Mouse (Mus musculus) forebrain, embryonic 16.5 days (tissue): Measurements from ENCODE around the gene Ralb. TPM values are rescaled to one million over a fixed set of nuclear protein-coding genes. Genes with fewer than 3 reads are reported as not detected.
A peak's percentile ranks its signal among the peaks of the same experiment; 100 is the strongest.

ENCODE experiments used
- ATAC-seq: fragments of 200-750 bp; cut with Nextera tagmentation; 2 replicates; pipeline ENCODE4 v1.8.0; 2017; ENCODE audit warnings: mild to moderate bottlenecking, moderate library complexity
- H3K27ac ChIP-seq: fragments of 300-500 bp; sonication (generic); 2 replicates; pipeline ENCODE4 v1.5.1; 2014; ENCODE audit warnings: low read length, control low read depth
- H3K27me3 ChIP-seq: fragments of 300-500 bp; sonication (generic); replicated peaks from 2 replicates; pipeline ENCODE4 v1.6.1; 2014; ENCODE audit warnings: low read length; ENCODE audit not compliant: control insufficient read depth, insufficient read depth
- H3K36me3 ChIP-seq: fragments of 300-500 bp; sonication (generic); 2 replicates; pipeline ENCODE4 v1.6.1; 2014; ENCODE audit not compliant: control insufficient read depth, insufficient read depth
- H3K4me1 ChIP-seq: fragments of 300-500 bp; sonication (generic); replicated peaks from 2 replicates; pipeline ENCODE4 v1.6.1; 2014; ENCODE audit warnings: low read length; ENCODE audit not compliant: control insufficient read depth, insufficient read depth
- H3K4me2 ChIP-seq: fragments of 300-500 bp; sonication (generic); 2 replicates; pipeline ENCODE4 v1.6.1; 2014; ENCODE audit warnings: mild to moderate bottlenecking, low read length, control low read depth
- H3K4me3 ChIP-seq: fragments of 300-500 bp; sonication (generic); replicated peaks from 2 replicates; pipeline ENCODE4 v1.5.1; 2014; ENCODE audit warnings: mild to moderate bottlenecking, low read length, control low read depth
- H3K9ac ChIP-seq: fragments of 300-500 bp; sonication (generic); replicated peaks from 2 replicates; pipeline ENCODE4 v1.6.1; 2014; ENCODE audit warnings: low read depth, low read length, control low read depth
- H3K9me3 ChIP-seq: fragments of 300-500 bp; sonication (generic); 2 replicates; pipeline ENCODE4 v1.6.1; 2016; ENCODE audit warnings: low read length; ENCODE audit not compliant: control insufficient read depth
- WGBS: fragments of 180-500 bp; shearing (Covaris S2); extraction: QIAGEN DNeasy Blood & Tissue Kit; methylation state at CpG from one replicate; pipeline ENCODE4 v1.1.7; 2014; 5-methylcytosine and 5-hydroxymethylcytosine counted together
- polyA plus RNA-seq: library from polyadenylated mRNA; unstranded; fragments of >200 nt; fragmentation: Nextera tagmentation; extraction: Ambion mirVana; gene quantifications from 2 replicates; pipeline ENCODE4 v1.2.1, GENCODE M21; 2015

Ralb gene
- polyA plus RNA-seq, 1 experiment from 2014 or later, result 47.6 TPM

- no peak overlapping the region for H3K27ac ChIP-seq
- no peaks in the 10 kb centered on the region for H3K9me3 ChIP-seq
- H3K4me1 ChIP-seq, result no peaks in the 10 kb centered on the region
- ATAC-seq, result no peak
- H3K4me2 ChIP-seq, result no peak overlapping the region
- H3K36me3 ChIP-seq, result no peaks in the 10 kb centered on the region
- H3K27me3 ChIP-seq, result no peaks in the 10 kb centered on the region
- H3K9ac ChIP-seq, result no peak overlapping the region
- 90% methylated on average over 6 of the region's 6 CpGs for WGBS
- H3K4me3 ChIP-seq, result no peak overlapping the region
Observed at GRCm38 (mm10) chr1:119543316-119543715, 38.7 kb upstream of the Ralb start.

- 85% methylated on average over 3 of the region's 3 CpGs for whole genome bisulfite sequencing
- ATAC-seq, result no peak
Observed at GRCm38 (mm10) chr1:119541570-119541969, 37.0 kb upstream of the Ralb start.

DNA sequence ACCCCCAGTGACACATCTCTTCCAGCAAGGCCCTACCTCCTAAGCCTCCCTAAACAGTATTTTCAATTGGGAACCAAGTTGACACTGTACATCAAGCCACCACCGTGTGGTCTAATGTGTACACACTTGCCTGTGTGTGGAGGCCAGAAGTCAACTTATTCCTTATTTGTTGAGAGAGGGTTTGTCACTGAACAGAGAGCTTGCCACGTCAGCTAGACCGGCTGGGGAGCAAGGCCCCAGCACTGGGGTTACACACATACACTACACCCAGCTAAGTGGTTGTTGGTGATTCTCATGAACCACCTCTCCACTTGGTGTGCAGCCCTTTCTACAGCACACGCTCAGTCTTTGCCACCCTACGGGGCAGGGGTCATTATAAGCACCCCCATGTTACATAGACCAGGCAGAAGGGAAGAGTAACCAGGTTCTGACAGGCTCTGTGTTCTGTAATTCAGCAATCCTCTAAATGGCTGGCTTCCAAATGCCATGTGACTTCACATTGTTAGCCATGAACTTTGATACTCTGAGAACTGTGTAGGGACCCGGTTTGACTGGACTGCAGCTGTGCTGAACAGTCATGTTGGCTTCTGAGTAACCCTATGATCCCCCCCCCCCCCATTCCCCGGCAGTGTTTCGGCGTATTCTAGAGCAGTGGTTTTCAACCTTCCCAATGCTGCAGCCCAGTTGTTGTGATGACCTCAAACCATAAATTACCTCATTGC lies 36.4 kb upstream of the Ralb start:
- Histone ChIP-seq H3K9ac (no peak overlapping the region), H3K27ac (no peak overlapping the region), H3K4me2 (no peak overlapping the region), H3K4me1 (no peaks in the 10 kb centered on the region), H3K27me3 (no peaks in the 10 kb centered on the region), H3K9me3 (no peaks in the 10 kb centered on the region), H3K4me3 (no peak overlapping the region), H3K36me3 (no peaks in the 10 kb centered on the region)
- no peak for ATAC-seq
- WGBS, result 88% methylated on average over 9 of the region's 9 CpGs

More at GRCm38 (mm10) chr1:119541570-119541969, 37.0 kb upstream of the Ralb start:
- H3K27me3 ChIP-seq, result no peaks in the 10 kb centered on the region
- no peak overlapping the region for H3K4me3 ChIP-seq
- no peaks in the 10 kb centered on the region for H3K9me3 ChIP-seq
- no peak overlapping the region for H3K4me2 ChIP-seq
- H3K36me3 ChIP-seq, result no peaks in the 10 kb centered on the region
- no peaks in the 10 kb centered on the region for H3K4me1 ChIP-seq
- H3K27ac ChIP-seq, result no peak overlapping the region
- no peak overlapping the region for H3K9ac ChIP-seq

GRCm38 (mm10) chr1:119539252-119539651 lies 34.7 kb upstream of the Ralb start:
- Histone ChIP-seq H3K4me3 (no peak overlapping the region), H3K36me3 (no peaks in the 10 kb centered on the region), H3K4me2 (no peak overlapping the region), H3K9ac (no peak overlapping the region), H3K27me3 (no peaks in the 10 kb centered on the region), H3K4me1 (no peaks in the 10 kb centered on the region), H3K9me3 (no peaks in the 10 kb centered on the region), H3K27ac (no peak overlapping the region)
- 82% methylated on average over 2 of the region's 2 CpGs for WGBS
- ATAC-seq, result no peak

DNA sequence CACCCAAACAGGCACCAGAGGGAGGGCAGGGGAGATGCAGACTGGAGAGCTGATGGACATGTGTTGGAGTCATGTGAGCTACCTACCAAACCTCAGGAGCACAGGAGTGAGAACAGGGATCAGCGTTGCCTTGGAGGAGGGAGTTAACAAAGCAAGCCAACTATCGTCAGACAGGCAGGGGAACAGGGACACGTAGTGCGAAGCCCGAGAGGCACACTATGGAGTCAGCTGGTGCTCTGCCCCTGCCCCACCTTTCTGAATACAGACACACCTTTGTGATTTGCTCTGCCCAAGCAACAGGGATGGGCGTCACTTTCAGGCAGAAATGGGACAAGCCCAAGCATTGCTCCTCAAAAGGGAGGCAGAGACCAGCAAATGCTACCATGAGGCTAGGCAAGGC lies 33.1 kb upstream of the Ralb start:
- no peak overlapping the region for H3K9ac ChIP-seq
- WGBS, result 82% methylated on average over 6 of the region's 6 CpGs
- no peak overlapping the region for H3K27ac ChIP-seq
- no peaks in the 10 kb centered on the region for H3K36me3 ChIP-seq
- H3K27me3 ChIP-seq, result no peaks in the 10 kb centered on the region
- H3K4me2 ChIP-seq, result no peak overlapping the region
- ATAC-seq, result no peak
- peaks cover 7% of the 10 kb centered on the region for H3K4me1 ChIP-seq
- no peak overlapping the region for H3K4me3 ChIP-seq
- no peaks in the 10 kb centered on the region for H3K9me3 ChIP-seq

DNA sequence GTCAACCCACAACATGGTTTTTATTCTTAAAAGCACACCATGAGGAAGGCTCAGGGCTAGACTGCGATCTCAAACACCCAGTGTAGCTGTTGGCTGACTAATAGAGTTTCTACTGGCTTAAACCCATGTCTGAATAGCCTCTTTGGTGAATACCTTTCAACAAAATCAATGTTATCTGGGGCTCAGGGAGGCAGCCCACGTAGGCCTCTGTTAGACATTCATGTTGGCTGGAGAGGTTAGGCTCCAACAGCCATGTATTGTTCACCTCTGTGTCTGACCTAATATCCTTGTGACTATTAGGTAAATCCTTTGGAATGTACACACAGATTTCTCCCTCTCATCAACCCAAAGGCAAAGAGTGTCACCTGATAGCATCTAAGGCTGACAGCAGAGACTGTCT lies 31.5 kb upstream of the Ralb start:
- WGBS, result 92% methylated on average over 2 of the region's 2 CpGs
- Histone ChIP-seq H3K36me3 (no peaks in the 10 kb centered on the region), H3K9ac (no peak overlapping the region), H3K9me3 (no peaks in the 10 kb centered on the region), H3K27ac (no peak overlapping the region), H3K27me3 (no peaks in the 10 kb centered on the region), H3K4me1 (peaks cover 7% of the 10 kb centered on the region), H3K4me2 (no peak overlapping the region), H3K4me3 (no peak overlapping the region)
- ATAC-seq, result no peak

DNA sequence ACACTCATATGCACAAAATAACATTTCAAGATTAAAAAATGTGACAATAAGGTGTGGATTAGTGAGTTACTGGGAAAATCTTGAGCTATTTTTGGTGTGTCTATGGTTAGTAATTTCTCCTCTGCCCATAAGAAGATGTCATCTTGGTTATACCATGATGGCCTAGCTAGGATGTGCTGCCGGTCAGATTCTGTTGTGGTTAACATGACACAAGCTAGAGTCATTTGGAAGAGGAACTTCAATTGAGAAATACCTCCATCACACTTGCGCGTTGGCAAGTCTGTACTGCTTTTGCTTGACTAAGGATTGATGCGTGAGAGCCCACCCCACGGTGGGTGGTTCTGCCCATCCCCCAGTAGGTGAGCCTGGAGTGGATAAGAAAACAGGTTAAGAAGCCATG lies 29.7 kb upstream of the Ralb start:
- no peak overlapping the region for H3K4me2 ChIP-seq
- ATAC-seq, result no peak
- H3K9me3 ChIP-seq, result no peaks in the 10 kb centered on the region
- no peak overlapping the region for H3K9ac ChIP-seq
- WGBS, result 97% methylated on average over 5 of the region's 5 CpGs
- H3K4me3 ChIP-seq, result no peak overlapping the region
- peaks cover 7% of the 10 kb centered on the region for H3K4me1 ChIP-seq
- peaks cover 2% of the 10 kb centered on the region; the same call in 1 of the 2 replicates for H3K36me3 ChIP-seq
- no peaks in the 10 kb centered on the region for H3K27me3 ChIP-seq
- no peak overlapping the region for H3K27ac ChIP-seq

- no peak overlapping the region for H3K4me2 ChIP-seq
- 0 out of 2 replicates have a peak, but pooled peaks cover 3% of the 10 kb centered on the region for H3K9me3 ChIP-seq
- ATAC-seq, result peak; percentile 76
- no peaks in the 10 kb centered on the region for H3K27me3 ChIP-seq
- WGBS, result 51% methylated on average over 18 of the region's 18 CpGs
- peaks cover 13% of the 10 kb centered on the region for H3K36me3 ChIP-seq
- no peak overlapping the region for H3K27ac ChIP-seq
- H3K4me3 ChIP-seq, result no peak overlapping the region
- peaks cover 7% of the 10 kb centered on the region for H3K4me1 ChIP-seq
- no peak overlapping the region for H3K9ac ChIP-seq
Observed at GRCm38 (mm10) chr1:119533093-119533805, 28.7 kb upstream of the Ralb start.

DNA sequence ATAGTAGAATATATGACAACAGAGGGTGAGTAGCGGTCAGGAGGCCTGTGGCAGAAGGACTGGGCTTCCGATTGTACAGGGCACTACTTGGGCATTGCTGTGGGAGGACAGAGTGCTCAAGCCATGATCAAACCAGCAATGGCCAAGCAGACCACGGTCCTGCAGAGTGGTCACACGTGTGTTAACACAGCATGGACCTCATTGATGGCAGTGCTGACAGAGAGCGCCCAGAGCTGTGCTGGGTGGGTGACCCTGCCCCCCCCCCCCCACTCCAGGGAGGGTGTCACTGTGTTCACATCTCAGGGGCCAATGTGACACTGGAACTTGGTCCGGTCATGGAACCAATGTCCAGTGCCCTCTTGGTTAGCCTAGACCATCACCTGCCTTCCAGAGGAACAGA lies 27.6 kb upstream of the Ralb start:
- no peak overlapping the region for H3K9ac ChIP-seq
- H3K36me3 ChIP-seq, result peaks cover 15% of the 10 kb centered on the region
- 0 out of 2 replicates have a peak, but pooled peaks cover 3% of the 10 kb centered on the region for H3K9me3 ChIP-seq
- H3K27me3 ChIP-seq, result no peaks in the 10 kb centered on the region
- peaks cover 9% of the 10 kb centered on the region for H3K4me1 ChIP-seq
- no peak for ATAC-seq
- H3K4me3 ChIP-seq, result no peak overlapping the region
- no peak overlapping the region for H3K4me2 ChIP-seq
- no peak overlapping the region for H3K27ac ChIP-seq
- 97% methylated on average over 6 of the region's 6 CpGs for WGBS
